Mouse (Mus musculus) embryo, embryonic 11 days (tissue): ENCODE measurements around the gene Cntn2.
"Not testable (repeated sequence)": the region's sequence is repeated elsewhere in the genome, so short reads cannot be mapped to it uniquely, and the experiment has no call there.

Source experiments
- DNase-seq: peaks from one replicate; pipeline ENCODE4 v3.0.0-alpha.2; 2015

Cntn2 gene

GRCm38 (mm10) chr1:132509771-132510170 is 33.3 kb downstream of the Cntn2 start:
- no peak for DNase-seq

GRCm38 (mm10) chr1:132506656-132507055 is 36.4 kb downstream of the Cntn2 start:
- no peak for DNase-seq

GRCm38 (mm10) chr1:132506058-132506457 is 37.0 kb downstream of the Cntn2 start, which contains the start of gene Tmem81:
Tmem81 (plus strand) TSS chr1:132506230.
- DNase-seq: no peak

- DNase-seq: no peak
These were observed 37.9 kb downstream of the Cntn2 start for GRCm38 (mm10) chr1:132505155-132505554.

GRCm38 (mm10) chr1:132500535-132500934 is 42.5 kb downstream of the Cntn2 start:
- no peak for DNase-seq

GRCm38 (mm10) chr1:132483759-132484158 is 59.3 kb downstream of the Cntn2 start:
- DNase-seq: no peak

- no peak for DNase-seq
These were observed 59.8 kb downstream of the Cntn2 start for GRCm38 (mm10) chr1:132483234-132483633.

- no peak for DNase-seq
These were observed 61.4 kb downstream of the Cntn2 start for GRCm38 (mm10) chr1:132481619-132482018.

GRCm38 (mm10) chr1:132479438-132479837 is 63.6 kb downstream of the Cntn2 start:
- DNase-seq: no peak

GRCm38 (mm10) chr1:132476928-132477691 is 65.9 kb downstream of the Cntn2 start, which contains the start of gene Rbbp5:
Rbbp5 (plus strand) TSS chr1:132477365.
- DNase-seq: peak; percentile 94

GRCm38 (mm10) chr1:132476575-132476927 is 66.5 kb downstream of the Cntn2 start:
- DNase-seq: no peak

- no peak for DNase-seq
These were observed 68.6 kb downstream of the Cntn2 start for GRCm38 (mm10) chr1:132474496-132474895.

- DNase-seq: peak; percentile 44
These were observed 70.5 kb downstream of the Cntn2 start for GRCm38 (mm10) chr1:132472537-132472936.

- DNase-seq: no peak
These were observed 71.6 kb downstream of the Cntn2 start for GRCm38 (mm10) chr1:132471499-132471898.

- no peak for DNase-seq
These were observed 72.0 kb downstream of the Cntn2 start for GRCm38 (mm10) chr1:132471032-132471431.

- DNase-seq: not testable (repeated sequence)
These were observed 73.0 kb downstream of the Cntn2 start for GRCm38 (mm10) chr1:132470031-132470430.

GRCm38 (mm10) chr1:132469519-132469918 is 73.5 kb downstream of the Cntn2 start:
- DNase-seq: no peak

- DNase-seq: no peak
These were observed 74.1 kb downstream of the Cntn2 start for GRCm38 (mm10) chr1:132468926-132469325.

- DNase-seq: no peak
These were observed 78.4 kb downstream of the Cntn2 start for GRCm38 (mm10) chr1:132464651-132465050.
